Mouse (Mus musculus) intestine, embryonic 14.5 days (tissue): ENCODE data around the gene Hoxb8. TPM values are rescaled to one million over a fixed set of nuclear protein-coding genes. Genes with fewer than 3 reads are reported as not detected.
A peak's percentile ranks its signal among the peaks of the same experiment; 100 is the strongest.

ENCODE experiments used
- ATAC-seq: fragments of 200-750 bp; cut with Nextera tagmentation; replicated peaks from 2 replicates; pipeline ENCODE4 v1.8.0; 2017; ENCODE audit warnings: low read depth, moderate number of reproducible peaks, moderate TSS enrichment, moderate library complexity; ENCODE audit not compliant: low FRiP score, low TSS enrichment
- DNase-seq: peaks from one replicate; pipeline ENCODE4 v3.0.0-alpha.2; 2018; ENCODE audit warnings: low spot score
- H3K27ac ChIP-seq: fragments of 300-500 bp; sonication (generic); 2 replicates; pipeline ENCODE4 v1.5.1; 2014; ENCODE audit warnings: low read depth, mild to moderate bottlenecking, control low read depth
- H3K27me3 ChIP-seq: fragments of 300-500 bp; sonication (generic); replicated peaks from 2 replicates; pipeline ENCODE4 v1.6.1; 2014; ENCODE audit warnings: low read length, control low read depth; ENCODE audit not compliant: control insufficient read depth, insufficient read depth
- H3K36me3 ChIP-seq: fragments of 300-500 bp; sonication (generic); 2 replicates; pipeline ENCODE4 v1.6.1; 2014; ENCODE audit warnings: low read length, control low read depth; ENCODE audit not compliant: control insufficient read depth, insufficient read depth
- H3K4me1 ChIP-seq: fragments of 300-500 bp; sonication (generic); replicated peaks from 2 replicates; pipeline ENCODE4 v1.6.1; 2014; ENCODE audit warnings: low read length, control low read depth, mixed read lengths; ENCODE audit not compliant: control insufficient read depth, insufficient read depth
- H3K4me2 ChIP-seq: fragments of 300-500 bp; sonication (generic); 2 replicates; pipeline ENCODE4 v1.6.1; 2014; ENCODE audit warnings: low read length
- H3K4me3 ChIP-seq: fragments of 300-500 bp; sonication (generic); 2 replicates; pipeline ENCODE4 v1.5.1; 2014; ENCODE audit warnings: low read depth, low read length, control low read depth, mixed read lengths
- H3K9ac ChIP-seq: fragments of 300-500 bp; sonication (generic); 2 replicates; pipeline ENCODE4 v1.6.1; 2014; ENCODE audit warnings: mild to moderate bottlenecking, low read length
- H3K9me3 ChIP-seq: fragments of 300-500 bp; sonication (generic); 2 replicates; pipeline ENCODE4 v1.6.1; 2016; ENCODE audit warnings: low read length, control low read depth; ENCODE audit not compliant: control insufficient read depth
- WGBS: fragments of 180-500 bp; shearing (Covaris S2); extraction: QIAGEN DNeasy Blood & Tissue Kit; methylation state at CpG from one replicate; pipeline ENCODE4 v1.1.7; 2014; 5-methylcytosine and 5-hydroxymethylcytosine counted together
- polyA plus RNA-seq: library from polyadenylated mRNA; unstranded; fragments of >200 nt; fragmentation: Nextera tagmentation; extraction: Ambion mirVana; gene quantifications from 2 replicates; pipeline ENCODE4 v1.2.1, GENCODE M21; 2014

Hoxb8 gene
- 1.5 and 1.7 TPM in 2 replicates for polyA plus RNA-seq

- peaks cover 8% of the 10 kb centered on the region for H3K4me1 ChIP-seq
- H3K4me2 ChIP-seq = peak within 1 kb of the TSS; percentile 86
- peak within 1 kb of the TSS; percentile 82 for H3K9ac ChIP-seq
- H3K27me3 ChIP-seq = peaks cover 51% of the 10 kb centered on the region
- peak within 1 kb of the TSS; percentile 93; the same call in 1 of the 2 replicates for H3K27ac ChIP-seq
- H3K36me3 ChIP-seq = no peaks in the 10 kb centered on the region
- ATAC-seq (no peak), DNase-seq (no peak)
- peak within 1 kb of the TSS; percentile 49 for H3K4me3 ChIP-seq
- H3K9me3 ChIP-seq = no peaks in the 10 kb centered on the region
- WGBS = 2% methylated on average over 27 of the region's 27 CpGs
Measured at GRCm38 (mm10) chr11:96281855-96282570, at the start of gene Hoxb8. TSS of gene Hoxb8 (plus strand) at chr11:96281905.

GRCm38 (mm10) chr11:96234906-96235305 lies 46.8 kb upstream of the Hoxb8 start:
- H3K9ac ChIP-seq = no peak overlapping the region
- no peaks in the 10 kb centered on the region for H3K4me1 ChIP-seq
- DNase-seq (peak; percentile 80), ATAC-seq (no peak)
- H3K27me3 ChIP-seq = peaks cover 18% of the 10 kb centered on the region
- H3K4me3 ChIP-seq = no peak overlapping the region
- no peaks in the 10 kb centered on the region for H3K36me3 ChIP-seq
- no peak overlapping the region for H3K4me2 ChIP-seq
- no peak overlapping the region for H3K27ac ChIP-seq
- no peaks in the 10 kb centered on the region for H3K9me3 ChIP-seq
- 3% methylated on average over 12 of the region's 12 CpGs for WGBS

- H3K9ac ChIP-seq = no peak overlapping the region
- no peaks in the 10 kb centered on the region for H3K4me1 ChIP-seq
- DNase-seq = peak; percentile 86
- no peak overlapping the region for H3K4me2 ChIP-seq
- no peaks in the 10 kb centered on the region for H3K36me3 ChIP-seq
- WGBS = 2% methylated on average over 7 of the region's 7 CpGs
- H3K9me3 ChIP-seq = no peaks in the 10 kb centered on the region
- no peak overlapping the region for H3K27ac ChIP-seq
- ATAC-seq = no peak
- peaks cover 10% of the 10 kb centered on the region; the same call in 1 of the 2 replicates for H3K27me3 ChIP-seq
- H3K4me3 ChIP-seq = no peak overlapping the region
Measured at GRCm38 (mm10) chr11:96240211-96240610, 41.5 kb upstream of the Hoxb8 start.

- H3K4me2 ChIP-seq = peak overlapping the region; percentile 23; the same call in 1 of the 2 replicates
- H3K27ac ChIP-seq = no peak overlapping the region
- H3K4me3 ChIP-seq = peak overlapping the region; percentile 26; the same call in 1 of the 2 replicates
- peak; percentile 61 for DNase-seq
- H3K9me3 ChIP-seq = no peaks in the 10 kb centered on the region
- no peak overlapping the region for H3K9ac ChIP-seq
- H3K27me3 ChIP-seq = peaks cover 84% of the 10 kb centered on the region
- peaks cover 3% of the 10 kb centered on the region; the same call in 1 of the 2 replicates for H3K4me1 ChIP-seq
- H3K36me3 ChIP-seq = no peaks in the 10 kb centered on the region
- no peak for ATAC-seq
- WGBS = under 1% methylated on average over 14 of the region's 14 CpGs
Measured at GRCm38 (mm10) chr11:96250901-96251300, 30.8 kb upstream of the Hoxb8 start.

GRCm38 (mm10) chr11:96251480-96252031 lies 30.1 kb upstream of the Hoxb8 start:
- 1% methylated on average over 46 of the region's 46 CpGs for whole genome bisulfite sequencing
- Histone ChIP-seq H3K9me3 (no peaks in the 10 kb centered on the region), H3K4me2 (peak overlapping the region; percentile 25; the same call in 1 of the 2 replicates), H3K27ac (no peak overlapping the region), H3K27me3 (peaks cover 84% of the 10 kb centered on the region), H3K4me3 (peak overlapping the region; percentile 26), H3K36me3 (no peaks in the 10 kb centered on the region), H3K9ac (peak overlapping the region; percentile 23; the same call in 1 of the 2 replicates), H3K4me1 (peaks cover 3% of the 10 kb centered on the region; the same call in 1 of the 2 replicates)
- ATAC-seq (no peak; the same call in 1 of the 2 replicates), DNase-seq (peak; percentile 69)

GRCm38 (mm10) chr11:96252541-96253120 lies 29.1 kb upstream of the Hoxb8 start:
- Histone ChIP-seq H3K4me2 (0 out of 2 replicates have a peak overlapping the region, but pooled peaks have one; percentile 0), H3K9ac (no peak overlapping the region), H3K4me3 (peak overlapping the region; percentile 26), H3K36me3 (no peaks in the 10 kb centered on the region), H3K27me3 (peaks cover 87% of the 10 kb centered on the region), H3K27ac (no peak overlapping the region), H3K4me1 (peaks cover 3% of the 10 kb centered on the region; the same call in 1 of the 2 replicates), H3K9me3 (no peaks in the 10 kb centered on the region)
- DNase-seq (no peak), ATAC-seq (no peak)
- 4% methylated on average over 12 of the region's 12 CpGs for WGBS

- H3K4me2 ChIP-seq = no peak overlapping the region
- H3K9me3 ChIP-seq = no peaks in the 10 kb centered on the region
- WGBS = 1% methylated on average over 11 of the region's 11 CpGs
- DNase-seq = no peak
- no peak overlapping the region for H3K9ac ChIP-seq
- H3K27ac ChIP-seq = no peak overlapping the region
- peaks cover 3% of the 10 kb centered on the region; the same call in 1 of the 2 replicates for H3K4me1 ChIP-seq
- no peak for ATAC-seq
- no peaks in the 10 kb centered on the region for H3K36me3 ChIP-seq
- H3K4me3 ChIP-seq = 0 out of 2 replicates have a peak overlapping the region, but pooled peaks have one; percentile 0
- H3K27me3 ChIP-seq = peaks cover 99% of the 10 kb centered on the region
Measured at GRCm38 (mm10) chr11:96254221-96254620, 27.5 kb upstream of the Hoxb8 start.

- Histone ChIP-seq H3K27ac (no peak overlapping the region), H3K27me3 (peaks cover 99% of the 10 kb centered on the region), H3K4me3 (0 out of 2 replicates have a peak overlapping the region, but pooled peaks have one; percentile 6), H3K9me3 (no peaks in the 10 kb centered on the region), H3K36me3 (no peaks in the 10 kb centered on the region), H3K9ac (no peak overlapping the region), H3K4me2 (peak overlapping the region; percentile 20; the same call in 1 of the 2 replicates), H3K4me1 (peaks cover 5% of the 10 kb centered on the region; the same call in 1 of the 2 replicates)
- WGBS = 2% methylated on average over 39 of the region's 39 CpGs
- DNase-seq (peak; percentile 61), ATAC-seq (no peak)
Measured at GRCm38 (mm10) chr11:96255111-96255995, 26.4 kb upstream of the Hoxb8 start.
